Mouse (Mus musculus) layer of hippocampus, postnatal 25 days (tissue): ENCODE measurements around the gene Rhox8. TPM values are rescaled to one million over a fixed set of nuclear protein-coding genes. Genes with fewer than 3 reads are reported as not detected.
"Not testable (repeated sequence)": the region's sequence is repeated elsewhere in the genome, so short reads cannot be mapped to it uniquely, and the experiment has no call there.

Experiments
- DNase-seq, 2 experiments: peaks; one replicate each; pipeline ENCODE4 v3.0.0; 2022; ENCODE audit warnings: mixed read lengths in 2 of 2, low spot score in 1 of 2; ENCODE audit errors: extremely low spot score in 1 of 2
- total RNA-seq, 2 experiments: library from RNA; stranded (reverse); gene quantifications; 2 replicates each; pipeline ENCODE4 v1.2.3; 2021

Rhox8 gene
- total RNA-seq = not detected

GRCm38 (mm10) chrX:37878844-37879243 is at the start of gene Rhox8:
Gene Rhox8, minus strand, starts transcription at chrX:37878944.
- no peak for DNase-seq

DNA sequence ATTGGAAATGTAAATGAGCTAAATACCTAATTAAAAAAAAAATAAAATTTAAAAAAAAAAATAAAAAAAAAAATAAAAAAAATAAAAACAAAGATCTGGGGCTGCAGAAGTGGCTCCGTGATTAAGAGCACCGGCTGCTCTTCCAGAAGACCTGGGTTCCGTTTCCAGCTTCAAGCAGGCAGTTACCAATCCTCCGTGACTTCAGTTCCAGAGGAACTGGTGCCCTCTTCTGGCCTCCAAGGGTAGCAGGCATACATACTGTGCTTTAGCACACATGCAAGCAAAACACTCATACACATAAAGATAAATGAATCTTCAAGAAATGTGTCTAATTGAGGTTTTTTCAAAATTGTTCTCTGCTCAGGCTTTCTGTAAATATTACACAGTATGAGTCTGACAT is 37.6 kb upstream of the Rhox8 start:
- no peak for DNase-seq

- DNase-seq = no peak
Measured at GRCm38 (mm10) chrX:37908581-37908980, 29.8 kb upstream of the Rhox8 start.

- DNase-seq = no peak
Measured at GRCm38 (mm10) chrX:37903727-37904126, 25.0 kb upstream of the Rhox8 start.

GRCm38 (mm10) chrX:37901670-37902069 is 22.9 kb upstream of the Rhox8 start, which contains the start of gene Rhox9:
Gene Rhox9, minus strand, starts transcription at chrX:37901770.
- not testable (repeated sequence) for DNase-seq

GRCm38 (mm10) chrX:37897132-37897531 is 18.4 kb upstream of the Rhox8 start, which contains the start of gene Rhox7b:
Gene Rhox7b, minus strand, starts transcription at chrX:37897232.
- not testable (repeated sequence) for DNase-seq

GRCm38 (mm10) chrX:37871641-37872040 is 7.1 kb downstream of the Rhox8 start:
- no peak for DNase-seq

DNA sequence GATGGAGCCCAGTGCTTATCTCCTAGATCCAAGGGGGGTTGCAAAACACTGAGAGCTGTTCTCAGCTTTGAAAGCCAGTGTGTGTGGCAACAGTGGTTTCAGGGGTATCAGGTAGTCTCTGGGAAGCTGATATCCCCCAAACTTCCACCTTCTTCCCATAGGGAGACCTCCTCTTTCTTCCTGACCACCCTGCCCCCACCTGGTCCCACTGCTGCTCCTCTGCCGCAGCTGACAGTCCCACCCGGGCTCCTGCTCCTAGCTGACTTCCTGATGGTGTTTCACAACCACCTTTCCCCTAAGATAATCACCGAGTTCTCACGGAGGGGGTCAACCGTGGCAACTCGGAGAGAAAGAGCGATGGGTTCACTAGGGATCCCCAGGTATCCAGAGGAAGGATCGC is 47.4 kb downstream of the Rhox8 start, which contains the start of gene Rhox7a:
Rhox7a (plus strand) TSS at position 301 of the 400 bp plus-strand sequence.
- not testable (repeated sequence) for DNase-seq

DNA sequence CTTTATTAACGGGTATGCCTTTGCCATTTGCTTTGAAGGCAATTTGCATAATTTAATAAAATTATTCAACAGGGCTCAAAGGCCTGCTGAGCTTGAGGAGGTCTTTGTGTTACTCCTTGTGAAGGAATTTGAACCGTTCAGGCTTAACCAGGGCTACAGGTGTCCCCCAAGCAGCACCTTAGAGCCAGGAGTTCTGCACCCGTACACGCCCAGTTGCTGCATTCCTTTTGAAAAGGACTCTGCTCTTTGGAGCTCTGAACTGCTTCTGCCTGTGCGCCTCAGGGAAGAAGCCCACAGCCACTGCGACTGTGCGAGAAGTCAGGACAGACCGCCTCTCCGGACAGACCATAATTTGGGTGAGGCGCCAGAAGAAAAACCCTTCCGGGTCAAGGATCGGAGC is 52.1 kb downstream of the Rhox8 start, which contains the start of gene Rhox6:
Rhox6 (plus strand) TSS at position 301 of the 400 bp plus-strand sequence.
- DNase-seq = not testable (repeated sequence)

Other genes with a start within 250 kb of the Rhox8 start
- gene Rhox2g, start 235.5 kb downstream of the Rhox8 start, total RNA-seq = not detected
- gene Rhox4g, start 227.6 kb downstream of the Rhox8 start, total RNA-seq = not detected
- not detected for gene Rhox3h, start 210.2 kb downstream of the Rhox8 start, total RNA-seq
- gene Rhox2h, start 205.7 kb downstream of the Rhox8 start, total RNA-seq = not detected
- not detected for gene Rhox5, start 74.1 kb downstream of the Rhox8 start, total RNA-seq
- gene Rhox6, start 52.0 kb downstream of the Rhox8 start, total RNA-seq = not detected
- gene Rhox7a, start 47.3 kb downstream of the Rhox8 start, total RNA-seq = not detected
- gene Rhox7b, start 18.3 kb upstream of the Rhox8 start, total RNA-seq = not detected
- not detected for gene Rhox9, start 22.8 kb upstream of the Rhox8 start, total RNA-seq
- not detected for gene Btg1-ps1, start 139.9 kb upstream of the Rhox8 start, total RNA-seq
- gene Btg1-ps2, start 164.2 kb upstream of the Rhox8 start, total RNA-seq = not detected
- gene Rhox10, start 187.5 kb upstream of the Rhox8 start, total RNA-seq = not detected
- not detected for gene Rhox11, start 206.2 kb upstream of the Rhox8 start, total RNA-seq
- not detected for gene Rhox12, start 232.0 kb upstream of the Rhox8 start, total RNA-seq
- not detected for gene Rhox13, start 242.3 kb upstream of the Rhox8 start, total RNA-seq